Mouse (Mus musculus): ENCODE measurements around the gene Pias3. TPM values are rescaled to one million over a fixed set of nuclear protein-coding genes. Genes with fewer than 3 reads are reported as not detected.
"Not testable (repeated sequence)": the region's sequence is repeated elsewhere in the genome, so short reads cannot be mapped to it uniquely, and the experiment has no call there.

Gene Pias3
- total RNA-seq, 4 experiments from 2014 or later, result 12.6 to 15.1 (median 14.5) TPM

GRCm38 (mm10) chr3:96728634-96729402 lies 32.6 kb downstream of the Pias3 start:
- DNase-seq (ENCODE audit: low spot score), result no peak

- DNase-seq (ENCODE audit: low spot score), result no peak
Observed at GRCm38 (mm10) chr3:96729403-96729784, 33.2 kb downstream of the Pias3 start.

GRCm38 (mm10) chr3:96730785-96731184 lies 34.6 kb downstream of the Pias3 start:
- DNase-seq (ENCODE audit: low spot score), result no peak

GRCm38 (mm10) chr3:96733984-96734383 lies 37.8 kb downstream of the Pias3 start:
- no peak for DNase-seq (ENCODE audit: low spot score)

- DNase-seq (ENCODE audit: low spot score), result no peak
Observed at GRCm38 (mm10) chr3:96735200-96735599, 39.0 kb downstream of the Pias3 start.

- no peak for DNase-seq (ENCODE audit: low spot score)
Observed at GRCm38 (mm10) chr3:96737013-96737740, 41.0 kb downstream of the Pias3 start.

- no peak for DNase-seq (ENCODE audit: low spot score)
Observed at GRCm38 (mm10) chr3:96737995-96738394, 41.8 kb downstream of the Pias3 start.

GRCm38 (mm10) chr3:96740279-96740678 lies 44.1 kb downstream of the Pias3 start:
- not testable (repeated sequence) for DNase-seq (ENCODE audit: low spot score)

- no peak for DNase-seq (ENCODE audit: low spot score)
Observed at GRCm38 (mm10) chr3:96744348-96744747, 48.2 kb downstream of the Pias3 start.

- DNase-seq (ENCODE audit: low spot score), result no peak
Observed at GRCm38 (mm10) chr3:96746829-96747228, 50.6 kb downstream of the Pias3 start.

Other genes starting within 250 kb of the Pias3 start
- not detected for gene BC107364, start 244.1 kb upstream of the Pias3 start, total RNA-seq (2022)
- 100 to 1,000 TPM; 271 to 333 (median 312) TPM for gene Hfe2, start 171.2 kb upstream of the Pias3 start, total RNA-seq (2022)
- gene Txnip, start 138.4 kb upstream of the Pias3 start, total RNA-seq (2022), result 100 to 1,000 TPM; 346 to 908 (median 654) TPM
- gene Gm16253, start 119.4 kb upstream of the Pias3 start, total RNA-seq (2022), result 1 to 10 TPM in 3 of 4 experiments, not detected in 1; 2.5 to 3.3 (median 3.2) TPM
- 10 to 100 TPM; 31.7 to 35.2 (median 34.7) TPM for gene Polr3gl, start 102.2 kb upstream of the Pias3 start, total RNA-seq (2022)
- 1 to 10 TPM; 1.1 to 2.5 (median 2.0) TPM for gene Ankrd34a, start 99.7 kb upstream of the Pias3 start, total RNA-seq (2022)
- gene Lix1l, start 95.2 kb upstream of the Pias3 start, total RNA-seq (2022), result 10 to 100 TPM; 20.9 to 31.1 (median 25.8) TPM
- gene Rbm8a, start 66.5 kb upstream of the Pias3 start, total RNA-seq (2022), result 10 to 100 TPM; 29.0 to 39.9 (median 32.0) TPM
- 10 to 100 TPM; 33.9 to 41.4 (median 36.5) TPM for gene Pex11b, start 61.0 kb upstream of the Pias3 start, total RNA-seq (2022)
- under 1 TPM in 2 of 4 experiments, not detected in 2; 0.11 to 0.25 TPM for gene Gm42957, start 60.9 kb upstream of the Pias3 start, total RNA-seq (2022)
- gene Itga10, start 50.8 kb upstream of the Pias3 start, total RNA-seq (2022), result under 1 TPM; 0.22 to 0.43 (median 0.33) TPM
- gene Ankrd35, start 26.3 kb upstream of the Pias3 start, total RNA-seq (2022), result 1 to 10 TPM in 3 of 4 experiments, under 1 TPM in 1; 0.57 to 2.1 (median 1.6) TPM
- gene Nudt17, start 12.2 kb downstream of the Pias3 start, total RNA-seq (2022), result 1 to 10 TPM; 2.9 to 4.0 (median 3.2) TPM
- 10 to 100 TPM; 22.8 to 25.7 (median 24.0) TPM for gene Polr3c, start 31.2 kb downstream of the Pias3 start, total RNA-seq (2022)
- 10 to 100 TPM; 21.5 to 32.5 (median 27.8) TPM for gene Rnf115, start 31.3 kb downstream of the Pias3 start, total RNA-seq (2022)
- not detected for gene Pdzk1, start 132.9 kb downstream of the Pias3 start, total RNA-seq (2022)
- gene Cd160, start 133.0 kb downstream of the Pias3 start, total RNA-seq (2022), result not detected
- 10 to 100 TPM; 16.6 to 20.9 (median 17.2) TPM for gene Gja5, start 208.3 kb downstream of the Pias3 start, total RNA-seq (2022)
- 10 to 100 TPM; 21.3 to 24.7 (median 23.3) TPM for gene Gpr89, start 209.0 kb downstream of the Pias3 start, total RNA-seq (2022)
- under 1 TPM in 1 of 4 experiments, not detected in 3; 0.03 TPM for gene Gja8, start 229.6 kb downstream of the Pias3 start, total RNA-seq (2022)

Measured in heart, adult 8-10 months (tissue).